Mouse (Mus musculus): Measurements from ENCODE around the gene Ttc21a.

- TF ChIP-seq CTCF (conservative IDR thresholded peaks at IDR 0.05; ENCODE audit: insufficient read depth, insufficient read length, low read depth, low read length), result no peak
- TF ChIP-seq POLR2A (IDR thresholded peaks at IDR 0.05; ENCODE audit: low read depth, low read length), result no peak
Observed at GRCm38 (mm10) chr9:119893881-119894280, 43.5 kb upstream of the Ttc21a start.

Data from kidney, adult 2 months (tissue).